In genomic region chr5:140321756-140322575, GRCm38 (mm10) we compare ENCODE assay signal across 8 mouse cellular contexts. TPM values are rescaled to one million over a fixed set of nuclear protein-coding genes. Genes with fewer than 3 reads are reported as not detected.
DNase-seq lines count a peak whose midpoint lies in the region; ATAC-seq and TF ChIP-seq lines count a peak whose summit lies in the region.

No protein-coding gene starts in this region.

- peak overlapping the region; percentile 82 for H3K27ac ChIP-seq in kidney, postnatal 0 days
- H3K27ac ChIP-seq in bone marrow, adult 2 months (ENCODE audit: control insufficient read depth, insufficient read depth, low read depth, low read length, poor library complexity) = peak overlapping the region; percentile 88
- peak overlapping the region; percentile 94 for H3K27ac ChIP-seq in liver, embryonic 16.5 days (ENCODE audit: low read length)
- peak overlapping the region; percentile 71 for H3K27ac ChIP-seq in stomach, embryonic 15.5 days

- no peaks in the 10 kb centered on the region for H3K36me3 ChIP-seq in kidney, postnatal 0 days (ENCODE audit: insufficient read depth, low read length)
- no peaks in the 10 kb centered on the region for H3K36me3 ChIP-seq in liver, embryonic 16.5 days (ENCODE audit: control insufficient read depth, insufficient read depth)
- H3K36me3 ChIP-seq in stomach, embryonic 15.5 days = no peaks in the 10 kb centered on the region

- no peak; the same call in 1 of the 2 replicates for ATAC-seq in kidney, postnatal 0 days (replicated peaks; ENCODE audit: low FRiP score, low read depth)
- ATAC-seq in granulocyte monocyte progenitor cell, adult 5-6 weeks (replicated peaks; ENCODE audit: poor library complexity, severe bottlenecking) = peak; percentile 32
- ATAC-seq in liver, embryonic 16.5 days (ENCODE audit: low read depth) = peak; percentile 14
- ATAC-seq in stomach, embryonic 15.5 days (ENCODE audit: insufficient read depth, low FRiP score, low read depth) = no peak

- H3K9ac ChIP-seq in kidney, postnatal 0 days (ENCODE audit: low read depth, low read length) = peak overlapping the region; percentile 96
- peak overlapping the region; percentile 99 for H3K9ac ChIP-seq in liver, embryonic 16.5 days (ENCODE audit: low read depth, low read length)
- peak overlapping the region; percentile 98 for H3K9ac ChIP-seq in stomach, embryonic 15.5 days

- under 1% methylated on average over 17 of the region's 17 CpGs for WGBS in kidney, postnatal 0 days
- WGBS in bone marrow, adult 2 months = under 1% methylated on average over 17 of the region's 17 CpGs
- WGBS in liver, embryonic 16.5 days (ENCODE audit: insufficient replicate concordance) = under 1% methylated on average over 17 of the region's 17 CpGs
- WGBS in stomach, embryonic 15.5 days = 2% methylated on average over 17 of the region's 17 CpGs

- TF ChIP-seq POLR2A in bone marrow, adult 2 months (IDR thresholded peaks at IDR 0.05; ENCODE audit: borderline replicate concordance, control insufficient read depth, low read depth, low read length) = no peak

- no peaks in the 10 kb centered on the region; the same call in 1 of the 2 replicates for H3K4me1 ChIP-seq in kidney, postnatal 0 days (replicated peaks; ENCODE audit: insufficient read depth, low read length)
- no peaks in the 10 kb centered on the region; the same call in 1 of the 2 replicates for H3K4me1 ChIP-seq in bone marrow, adult 2 months (ENCODE audit: control insufficient read depth, insufficient read depth, low read length)
- peaks cover 28% of the 10 kb centered on the region for H3K4me1 ChIP-seq in liver, embryonic 16.5 days (ENCODE audit: control insufficient read depth, low read depth, low read length)
- peaks cover 10% of the 10 kb centered on the region for H3K4me1 ChIP-seq in stomach, embryonic 15.5 days

- peak overlapping the region; percentile 84 for H3K4me3 ChIP-seq in kidney, postnatal 0 days (replicated peaks; ENCODE audit: low read depth, low read length)
- H3K4me3 ChIP-seq in bone marrow, adult 2 months (replicated peaks; ENCODE audit: control insufficient read depth, low read depth, low read length) = peak overlapping the region; percentile 90
- peak overlapping the region; percentile 96 for H3K4me3 ChIP-seq in liver, embryonic 16.5 days (ENCODE audit: low read depth, low read length)
- peak overlapping the region; percentile 98 for H3K4me3 ChIP-seq in stomach, embryonic 15.5 days (replicated peaks)

- no peaks in the 10 kb centered on the region for H3K9me3 ChIP-seq in kidney, postnatal 0 days (replicated peaks; ENCODE audit: low read length)
- no peaks in the 10 kb centered on the region for H3K9me3 ChIP-seq in liver, embryonic 16.5 days (replicated peaks; ENCODE audit: control insufficient read depth, low read length)
- H3K9me3 ChIP-seq in stomach, embryonic 15.5 days = no peaks in the 10 kb centered on the region

- H3K4me2 ChIP-seq in kidney, postnatal 0 days (ENCODE audit: low read length) = peak overlapping the region; percentile 93
- H3K4me2 ChIP-seq in liver, embryonic 16.5 days (ENCODE audit: low read depth, low read length) = peak overlapping the region; percentile 85
- peak overlapping the region; percentile 65 for H3K4me2 ChIP-seq in stomach, embryonic 15.5 days

- peak; percentile 34; the same call in 1 of the 2 replicates for TF ChIP-seq CTCF in kidney, postnatal 0 days (IDR thresholded peaks at IDR 0.05; ENCODE audit: low read depth)
- no peak for TF ChIP-seq CTCF in bone marrow, adult 2 months (IDR thresholded peaks at IDR 0.05; ENCODE audit: control insufficient read depth, insufficient read depth, low read length)

- DNase-seq in kidney, postnatal 0 days (ENCODE audit: low spot score) = peak; percentile 59
- no peak for DNase-seq in kidney, adult 18-20 months
- no peak for DNase-seq in layer of hippocampus, postnatal 36 days
- DNase-seq in urinary bladder, adult 2 months (ENCODE audit: low spot score) = no peak

- H3K27me3 ChIP-seq in kidney, postnatal 0 days (ENCODE audit: insufficient read depth, low read length) = no peaks in the 10 kb centered on the region
- H3K27me3 ChIP-seq in liver, embryonic 16.5 days (ENCODE audit: control insufficient read depth, insufficient read depth, low read depth, low read length) = no peaks in the 10 kb centered on the region
- no peaks in the 10 kb centered on the region for H3K27me3 ChIP-seq in stomach, embryonic 15.5 days (replicated peaks)

RNA-seq across cellular contexts. Expression of gene Nudt1, which starts 0.5 kb away (rescaled TPM):
- 39.9 and 42.1 TPM in 2 replicates for polyA plus RNA-seq in kidney, postnatal 0 days (2015; fragmentation: Nextera tagmentation; extraction: Ambion mirVana)
- polyA plus RNA-seq in bone marrow, adult 2 months (2011; ENCODE audit: insufficient read depth, insufficient read length, low replicate concordance, missing spikeins) = 29.0 and 30.0 TPM in 2 replicates
- total RNA-seq in granulocyte monocyte progenitor cell, adult 5-6 weeks (2014; fragmentation: Nextera tagmentation) = 40.7 and 43.1 TPM in 2 replicates
- total RNA-seq in granulocyte monocyte progenitor cell, adult 5-6 weeks (2017) = 42.0 and 49.1 TPM in 2 replicates
- 19.0 and 20.7 TPM in 2 replicates for polyA plus RNA-seq in liver, embryonic 16.5 days (2015; fragmentation: Nextera tagmentation; extraction: Ambion mirVana)
- polyA plus RNA-seq in stomach, embryonic 15.5 days (2015; fragmentation: Nextera tagmentation; extraction: Ambion mirVana) = 41.7 and 42.2 TPM in 2 replicates
- total RNA-seq in layer of hippocampus, postnatal 36 days (2021) = 1 to 10 TPM; 4.0 to 5.6 TPM
- 19.0 and 21.6 TPM in 2 replicates for polyA plus RNA-seq in urinary bladder, adult 2 months (2012; rRNA removed)

RNA-seq across cellular contexts. Expression of gene Mad1l1, which starts 0.6 kb away (rescaled TPM):
- polyA plus RNA-seq in kidney, postnatal 0 days (2015; fragmentation: Nextera tagmentation; extraction: Ambion mirVana) = 25.8 and 31.5 TPM in 2 replicates
- 19.0 and 24.7 TPM in 2 replicates for polyA plus RNA-seq in bone marrow, adult 2 months (2011; ENCODE audit: insufficient read depth, insufficient read length, low replicate concordance, missing spikeins)
- total RNA-seq in granulocyte monocyte progenitor cell, adult 5-6 weeks (2014; fragmentation: Nextera tagmentation) = 18.3 and 24.4 TPM in 2 replicates
- 53.6 and 61.0 TPM in 2 replicates for total RNA-seq in granulocyte monocyte progenitor cell, adult 5-6 weeks (2017)
- 18.5 and 19.3 TPM in 2 replicates for polyA plus RNA-seq in liver, embryonic 16.5 days (2015; fragmentation: Nextera tagmentation; extraction: Ambion mirVana)
- 39.8 and 40.9 TPM in 2 replicates for polyA plus RNA-seq in stomach, embryonic 15.5 days (2015; fragmentation: Nextera tagmentation; extraction: Ambion mirVana)
- 10 to 100 TPM; 15.2 to 16.3 TPM for total RNA-seq in layer of hippocampus, postnatal 36 days (2021)
- polyA plus RNA-seq in urinary bladder, adult 2 months (2012; rRNA removed) = 13.2 and 13.8 TPM in 2 replicates

RNA-seq across cellular contexts. Expression of gene Mrm2, which starts 9.7 kb away (rescaled TPM):
- polyA plus RNA-seq in kidney, postnatal 0 days (2015; fragmentation: Nextera tagmentation; extraction: Ambion mirVana) = 17.2 and 17.3 TPM in 2 replicates
- polyA plus RNA-seq in bone marrow, adult 2 months (2011; ENCODE audit: insufficient read depth, insufficient read length, low replicate concordance, missing spikeins) = 2.9 and 4.6 TPM in 2 replicates
- 6.3 and 11.2 TPM in 2 replicates for total RNA-seq in granulocyte monocyte progenitor cell, adult 5-6 weeks (2014; fragmentation: Nextera tagmentation)
- 7.7 and 9.3 TPM in 2 replicates for total RNA-seq in granulocyte monocyte progenitor cell, adult 5-6 weeks (2017)
- polyA plus RNA-seq in liver, embryonic 16.5 days (2015; fragmentation: Nextera tagmentation; extraction: Ambion mirVana) = 7.5 and 7.7 TPM in 2 replicates
- polyA plus RNA-seq in stomach, embryonic 15.5 days (2015; fragmentation: Nextera tagmentation; extraction: Ambion mirVana) = 17.1 and 19.3 TPM in 2 replicates
- 1 to 10 TPM; 9.6 to 9.9 TPM for total RNA-seq in layer of hippocampus, postnatal 36 days (2021)
- 11.8 and 12.0 TPM in 2 replicates for polyA plus RNA-seq in urinary bladder, adult 2 months (2012; rRNA removed)

Comparison
In these comparisons a context has a peak if more than half of its experiments do, and no peak if none do; other contexts are left out.
1. ATAC-seq: peak in granulocyte monocyte progenitor cell, adult 5-6 weeks (single experiment) and liver, embryonic 16.5 days (single experiment); none in kidney, postnatal 0 days (single experiment) and stomach, embryonic 15.5 days (single experiment).
2. Peak in every context shown above with its lines, with median percentiles within 50 percentile points of each other: H3K27ac ChIP-seq, H3K4me2 ChIP-seq, H3K4me3 ChIP-seq and H3K9ac ChIP-seq.